Mouse (Mus musculus): ENCODE data around the gene Tmpo.

Gene Tmpo

GRCm38 (mm10) chr10:91102799-91103590 lies 78.1 kb downstream of the Tmpo start:
- DNase-seq, result no peak

DNA sequence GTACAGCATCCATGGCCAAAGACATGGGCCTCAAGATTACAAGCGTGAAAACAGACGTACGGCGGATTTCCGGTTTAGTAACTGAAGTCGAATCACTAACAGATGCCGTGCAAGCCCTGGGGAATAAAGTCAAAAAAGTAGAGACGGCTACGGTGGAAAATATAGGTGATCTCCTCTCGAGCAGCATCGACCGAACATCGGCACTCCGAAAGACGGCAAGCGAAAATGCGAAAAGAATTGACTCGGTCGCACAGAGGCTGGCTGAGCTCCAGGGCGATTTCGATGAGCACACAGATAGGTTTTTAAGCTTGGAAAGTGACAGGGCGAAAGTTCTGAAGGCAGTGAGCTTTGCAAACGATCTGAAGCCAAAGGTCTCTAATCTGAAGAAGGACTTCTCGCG lies 79.2 kb downstream of the Tmpo start:
- no peak for DNase-seq

DNA sequence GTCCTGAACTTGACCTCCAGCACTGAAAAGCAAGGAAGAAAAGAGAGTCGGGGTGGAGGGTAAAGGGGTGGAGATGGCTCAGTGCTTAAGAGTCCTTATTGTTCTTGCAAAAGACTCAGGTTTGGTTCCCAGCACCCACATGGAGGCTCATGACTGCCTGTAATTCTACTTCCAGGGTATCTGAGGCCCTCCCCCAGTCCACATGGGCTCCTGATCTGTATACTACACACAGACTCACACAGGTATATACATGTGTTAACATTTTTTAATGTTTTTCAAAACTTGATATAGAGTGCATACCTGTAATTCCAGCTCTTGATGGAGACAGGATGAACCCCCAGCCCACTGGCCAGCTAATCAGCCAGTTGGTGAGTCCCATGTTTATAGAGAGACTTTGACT lies 81.0 kb downstream of the Tmpo start:
- DNase-seq, result no peak

GRCm38 (mm10) chr10:91098056-91098455 lies 83.1 kb downstream of the Tmpo start:
- DNase-seq, result no peak

Measured in thymus, postnatal 14 days (tissue).